Mouse (Mus musculus): ENCODE measurements around the gene Zfp282. TPM values are rescaled to one million over a fixed set of nuclear protein-coding genes. Genes with fewer than 3 reads are reported as not detected.
"Not testable (repeated sequence)": the region's sequence is repeated elsewhere in the genome, so short reads cannot be mapped to it uniquely, and the experiment has no call there.

Gene Zfp282
- polyA plus RNA-seq, 1 experiment from 2014 or later = 11.2 TPM

DNA sequence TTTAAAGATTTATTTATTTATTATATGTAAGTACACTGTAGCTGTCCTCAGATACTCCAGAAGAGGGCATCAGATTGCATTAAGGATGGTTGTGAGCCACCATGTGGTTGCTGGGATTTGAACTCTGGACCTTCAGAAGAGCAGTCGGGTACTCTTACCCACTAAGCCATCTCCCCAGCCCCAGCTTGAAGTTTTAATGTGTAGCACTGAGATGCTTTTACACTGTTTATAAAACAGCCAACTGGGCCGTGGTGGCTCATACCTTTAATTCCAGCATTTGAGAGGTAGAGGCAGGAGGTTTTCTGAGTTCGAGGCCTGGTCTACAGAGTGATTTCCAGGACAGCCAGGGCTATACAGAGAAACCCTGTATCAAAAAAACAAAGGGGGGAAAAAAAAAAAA, 19.3 kb upstream of the Zfp282 start:
- 90% methylated on average over 3 of the region's 3 CpGs for WGBS
- not testable (repeated sequence) for H3K27me3 ChIP-seq (ENCODE audit: insufficient read depth, poor library complexity, severe bottlenecking); DNase-seq (ENCODE audit: low spot score); H3K4me1 ChIP-seq; H3K9me3 ChIP-seq; H3K27ac ChIP-seq; H3K4me3 ChIP-seq
- H3K36me3 ChIP-seq = peaks cover 20% of the 10 kb centered on the region

DNA sequence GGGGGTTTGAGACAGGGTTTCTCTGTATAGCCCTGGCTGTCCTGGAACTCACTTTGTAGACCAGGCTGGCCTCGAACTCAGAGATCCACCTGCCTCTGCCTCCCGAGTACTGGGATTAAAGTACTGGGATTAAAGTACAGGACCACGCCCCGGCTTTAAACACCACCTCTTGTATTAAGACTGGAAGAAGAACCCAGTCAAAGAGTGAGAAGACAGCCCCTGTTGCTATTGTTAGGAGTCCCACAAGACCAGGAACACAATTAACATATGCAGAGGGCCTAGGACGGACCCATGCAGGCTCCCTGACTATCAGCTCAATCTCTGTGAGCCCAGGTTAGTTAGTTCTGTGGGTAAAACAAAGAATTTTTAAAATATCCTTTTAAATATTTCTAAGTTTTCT, 4.7 kb upstream of the Zfp282 start:
- 81% methylated on average over 5 of the region's 5 CpGs for WGBS
- Histone ChIP-seq H3K36me3 (peaks cover 7% of the 10 kb centered on the region; the same call in 1 of the 2 replicates), H3K9me3 (no peaks in the 10 kb centered on the region)

DNA sequence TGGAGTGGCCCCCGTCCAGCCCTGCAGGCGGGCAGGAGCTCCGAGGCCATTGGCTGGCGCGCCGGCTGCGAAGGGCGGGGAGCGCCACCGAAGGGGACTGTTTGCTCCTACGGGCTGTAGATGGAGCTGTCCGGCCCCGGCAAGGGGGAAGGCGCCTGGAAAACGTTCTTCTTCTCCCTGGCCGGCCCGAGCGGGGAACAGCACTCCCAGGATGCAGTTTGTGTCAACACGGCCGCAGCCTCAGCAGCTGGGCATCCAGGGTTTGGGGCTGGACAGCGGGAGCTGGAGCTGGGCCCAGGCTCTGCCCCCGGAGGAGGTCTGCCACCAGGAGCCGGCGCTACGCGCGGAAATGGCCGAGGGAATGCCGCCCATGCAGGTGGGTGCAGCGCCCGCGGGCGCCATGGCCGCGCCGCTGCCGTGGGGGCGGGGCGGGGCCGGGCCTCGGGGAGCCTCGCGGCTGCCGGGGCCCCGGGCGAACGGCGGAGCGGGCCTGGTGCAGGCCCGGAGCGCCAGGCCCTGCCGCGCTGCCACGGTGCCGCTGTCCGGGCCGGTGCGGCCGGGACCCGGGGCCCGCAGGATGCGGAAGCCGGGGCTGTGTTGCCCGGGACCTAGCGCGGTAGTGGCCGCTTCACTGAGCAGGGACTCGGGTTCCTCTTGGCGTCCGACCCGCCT, 593 bp downstream of the Zfp282 start:
- peak overlapping the region; percentile 99 for H3K27ac ChIP-seq
- WGBS = 1% methylated on average over 69 of the region's 71 CpGs
- H3K36me3 ChIP-seq = peaks cover 26% of the 10 kb centered on the region
- H3K9me3 ChIP-seq = no peaks in the 10 kb centered on the region
- peak; percentile 96 for DNase-seq (ENCODE audit: low spot score)
- peak overlapping the region; percentile 96 for H3K4me3 ChIP-seq
- H3K27me3 ChIP-seq (ENCODE audit: insufficient read depth, poor library complexity, severe bottlenecking) = no peaks in the 10 kb centered on the region
- H3K4me1 ChIP-seq = peaks cover 22% of the 10 kb centered on the region

More for the DNA sequence above, 4.7 kb upstream of the Zfp282 start:
- no peak for DNase-seq (ENCODE audit: low spot score)
- Histone ChIP-seq H3K4me1 (no peaks in the 10 kb centered on the region), H3K4me3 (no peak overlapping the region), H3K27ac (no peak overlapping the region), H3K27me3 (ENCODE audit: insufficient read depth, poor library complexity, severe bottlenecking) (no peaks in the 10 kb centered on the region)

DNA sequence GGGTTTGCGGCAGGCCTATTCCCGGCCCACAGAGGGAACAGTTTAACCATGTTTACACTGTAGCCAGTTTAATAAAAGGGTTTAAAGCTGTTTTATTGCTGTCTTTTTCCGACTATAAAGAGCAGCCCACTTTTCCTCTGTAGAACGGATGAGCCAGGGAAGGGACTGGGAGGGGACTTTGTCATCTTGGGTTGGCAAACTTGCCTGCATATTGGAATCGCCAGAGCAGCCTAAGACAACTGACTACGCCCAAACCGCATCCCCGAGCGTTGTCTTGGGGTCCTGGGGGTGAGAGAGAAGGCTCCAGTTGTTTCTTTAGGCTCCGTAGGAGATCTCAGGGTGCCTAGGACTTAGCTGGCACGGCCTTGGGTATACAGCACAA, 1.1 kb downstream of the Zfp282 start:
- 2% methylated on average over 11 of the region's 11 CpGs for WGBS
- peaks cover 31% of the 10 kb centered on the region for H3K36me3 ChIP-seq
- no peaks in the 10 kb centered on the region for H3K9me3 ChIP-seq
- H3K27me3 ChIP-seq (ENCODE audit: insufficient read depth, poor library complexity, severe bottlenecking) = no peaks in the 10 kb centered on the region
- peak overlapping the region; percentile 96 for H3K4me3 ChIP-seq
- H3K4me1 ChIP-seq = peaks cover 22% of the 10 kb centered on the region
- peak overlapping the region; percentile 99 for H3K27ac ChIP-seq
- DNase-seq (ENCODE audit: low spot score) = peak; percentile 72

DNA sequence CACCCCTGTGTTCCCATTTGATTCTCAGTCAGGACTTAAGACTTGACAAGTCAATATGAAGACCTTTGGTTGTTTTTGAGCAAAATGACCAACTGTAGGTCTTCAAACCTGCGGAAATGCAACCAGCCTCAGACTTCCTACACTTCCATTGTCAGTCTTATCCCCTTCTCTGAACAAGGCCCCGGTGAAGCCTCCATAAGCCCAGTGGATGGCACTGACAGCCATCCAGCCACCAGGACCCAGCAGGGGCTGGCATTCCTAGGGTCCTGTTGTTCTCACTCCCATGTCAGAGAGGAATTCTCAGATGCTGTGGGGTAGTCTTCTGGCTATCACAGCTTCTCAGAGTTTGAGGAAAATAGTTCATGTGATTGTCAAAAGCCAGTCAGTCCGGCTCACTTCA, 1.6 kb downstream of the Zfp282 start:
- peak overlapping the region; percentile 99 for H3K27ac ChIP-seq
- no peaks in the 10 kb centered on the region for H3K9me3 ChIP-seq
- H3K4me3 ChIP-seq = peak overlapping the region; percentile 96
- H3K4me1 ChIP-seq = peaks cover 22% of the 10 kb centered on the region
- no peaks in the 10 kb centered on the region for H3K27me3 ChIP-seq (ENCODE audit: insufficient read depth, poor library complexity, severe bottlenecking)
- WGBS = 49% methylated on average over 3 of the region's 3 CpGs
- no peak for DNase-seq (ENCODE audit: low spot score)
- H3K36me3 ChIP-seq = peaks cover 36% of the 10 kb centered on the region

DNA sequence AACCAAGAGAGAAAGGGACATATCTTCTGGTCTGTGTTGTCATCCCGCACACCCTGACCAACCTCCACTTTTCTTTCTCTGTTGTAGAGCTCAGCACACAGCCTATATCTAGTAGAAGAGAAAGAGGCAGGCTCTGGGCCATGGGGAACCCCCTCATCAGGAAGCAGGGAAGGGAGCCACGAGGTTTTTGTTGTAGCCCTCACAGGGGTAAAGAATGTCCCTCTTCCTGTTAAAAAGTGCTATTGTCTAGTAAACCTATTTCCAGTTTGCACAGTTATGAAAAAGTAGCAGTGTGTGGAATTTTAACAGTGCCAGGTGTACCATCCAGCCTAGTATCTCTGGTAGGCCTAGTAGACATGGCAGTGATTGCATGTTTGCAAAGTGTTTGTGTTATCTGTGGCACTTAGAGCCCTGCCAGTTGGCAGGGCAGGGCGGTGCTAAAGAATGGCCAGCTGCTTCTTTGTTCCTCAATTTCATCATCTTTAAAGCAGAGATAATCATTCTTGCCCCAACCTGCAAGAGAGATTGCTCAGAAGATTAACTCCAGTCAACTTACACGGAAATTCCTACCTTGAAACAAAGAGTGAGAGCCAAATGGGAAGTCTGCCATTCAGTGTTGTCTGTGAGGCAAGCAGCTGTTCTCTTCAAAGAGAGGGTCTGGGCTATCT, 2.2 kb downstream of the Zfp282 start:
- Histone ChIP-seq H3K4me3 (peak overlapping the region; percentile 96), H3K36me3 (peaks cover 40% of the 10 kb centered on the region), H3K27me3 (ENCODE audit: insufficient read depth, poor library complexity, severe bottlenecking) (no peaks in the 10 kb centered on the region), H3K9me3 (no peaks in the 10 kb centered on the region), H3K27ac (no peak overlapping the region; the same call in 1 of the 2 replicates), H3K4me1 (peaks cover 22% of the 10 kb centered on the region)
- WGBS = 65% methylated on average over 4 of the region's 4 CpGs
- DNase-seq (ENCODE audit: low spot score) = no peak

DNA sequence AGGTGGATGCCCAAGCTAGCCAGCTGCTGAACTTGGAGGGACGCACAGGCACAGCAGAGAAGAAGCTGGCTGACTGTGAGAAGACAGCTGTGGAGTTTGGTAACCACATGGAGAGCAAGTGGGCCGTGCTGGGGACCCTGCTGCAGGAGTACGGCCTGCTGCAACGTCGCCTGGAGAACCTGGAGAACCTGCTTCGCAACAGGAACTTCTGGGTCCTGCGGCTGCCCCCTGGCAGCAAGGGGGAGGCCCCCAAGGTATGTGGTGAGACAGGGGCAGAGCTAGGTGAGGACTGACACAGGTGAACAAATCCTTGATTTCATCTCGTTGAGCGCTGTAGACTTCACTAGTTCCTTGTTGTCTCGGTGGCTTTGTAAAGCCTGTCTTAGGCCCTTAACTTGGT, 3.2 kb downstream of the Zfp282 start:
- Histone ChIP-seq H3K27me3 (ENCODE audit: insufficient read depth, poor library complexity, severe bottlenecking) (no peaks in the 10 kb centered on the region), H3K4me3 (no peak overlapping the region), H3K36me3 (peaks cover 49% of the 10 kb centered on the region), H3K4me1 (peaks cover 22% of the 10 kb centered on the region), H3K27ac (no peak overlapping the region), H3K9me3 (no peaks in the 10 kb centered on the region)
- DNase-seq (ENCODE audit: low spot score) = no peak
- 91% methylated on average over 10 of the region's 10 CpGs for WGBS

DNA sequence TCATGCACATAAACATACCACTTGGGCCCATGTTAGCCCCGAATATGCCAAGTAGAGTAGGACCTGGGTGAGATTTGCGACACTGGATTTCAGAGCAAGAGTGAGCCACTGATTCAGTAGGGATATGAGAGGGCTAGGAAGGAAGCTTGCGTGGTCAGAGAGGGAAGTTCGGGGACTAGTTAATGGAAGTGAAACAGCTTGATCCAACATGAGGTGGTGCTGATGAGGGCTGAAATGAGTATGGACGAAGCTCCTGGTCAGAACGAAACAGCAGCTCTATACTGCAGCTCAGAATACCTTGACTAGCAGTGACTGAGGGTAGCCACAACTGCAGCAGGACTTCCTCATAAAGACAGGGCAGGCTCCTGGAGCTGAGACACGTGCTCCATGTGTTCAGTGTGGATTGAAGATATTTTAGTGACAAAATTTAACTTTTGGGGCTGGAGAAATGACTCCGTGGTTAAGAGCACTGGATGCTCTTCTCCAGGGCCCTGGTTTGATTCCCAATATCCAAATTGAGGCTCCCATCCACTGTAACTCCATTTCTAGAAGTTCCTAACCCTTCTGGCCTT, 11.9 kb downstream of the Zfp282 start:
- peaks cover 88% of the 10 kb centered on the region for H3K36me3 ChIP-seq
- H3K4me1 ChIP-seq = no peaks in the 10 kb centered on the region
- DNase-seq (ENCODE audit: low spot score) = no peak
- H3K9me3 ChIP-seq = no peaks in the 10 kb centered on the region
- no peaks in the 10 kb centered on the region for H3K27me3 ChIP-seq (ENCODE audit: insufficient read depth, poor library complexity, severe bottlenecking)
- H3K27ac ChIP-seq = no peak overlapping the region
- WGBS = 83% methylated on average over 8 of the region's 8 CpGs
- no peak overlapping the region for H3K4me3 ChIP-seq

DNA sequence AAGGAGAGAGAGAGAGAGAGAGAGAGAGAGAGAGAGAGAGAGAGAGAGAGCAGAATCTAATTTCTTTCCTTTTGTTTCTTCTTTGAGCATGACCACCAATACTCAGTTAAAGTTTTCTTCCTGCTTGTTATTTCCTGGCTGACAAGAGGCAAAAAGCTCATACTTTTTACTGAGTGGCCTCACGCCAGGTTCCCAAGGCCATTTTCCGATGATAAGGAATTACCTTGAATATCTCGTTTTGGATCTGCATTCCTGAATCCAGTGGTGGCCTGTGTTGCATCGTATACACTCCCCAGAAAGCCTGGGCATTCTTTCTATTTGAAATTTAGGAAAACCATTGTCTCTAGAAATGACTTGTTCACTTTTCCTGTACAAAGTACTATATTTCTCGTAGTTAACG, 22.4 kb downstream of the Zfp282 start:
- no peak for DNase-seq (ENCODE audit: low spot score)
- peaks cover 70% of the 10 kb centered on the region for H3K36me3 ChIP-seq
- H3K27ac ChIP-seq = no peak overlapping the region
- no peaks in the 10 kb centered on the region for H3K9me3 ChIP-seq
- 91% methylated on average over 6 of the region's 6 CpGs for WGBS
- H3K4me1 ChIP-seq = 0 out of 2 replicates have a peak, but pooled peaks cover 2% of the 10 kb centered on the region
- H3K4me3 ChIP-seq = no peak overlapping the region
- peaks cover 27% of the 10 kb centered on the region for H3K27me3 ChIP-seq (ENCODE audit: insufficient read depth, poor library complexity, severe bottlenecking)

DNA sequence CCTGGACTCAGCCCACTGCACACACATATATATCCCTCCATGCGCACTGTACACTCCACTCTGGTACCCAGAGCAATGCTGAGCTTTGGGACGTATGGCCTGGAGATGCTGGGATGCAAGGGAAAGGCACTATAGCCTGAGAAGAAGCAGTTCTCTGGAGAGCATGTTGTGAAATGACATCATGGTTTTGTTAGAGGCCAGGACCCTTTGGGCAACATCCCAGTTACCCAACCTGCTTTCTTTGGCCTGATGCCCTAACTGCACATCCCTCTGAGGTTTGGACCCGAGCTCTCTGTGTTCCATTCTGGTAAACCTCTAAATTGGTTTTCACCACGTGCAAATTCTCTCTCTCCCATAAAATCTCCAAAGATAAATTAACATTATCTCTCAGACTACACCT, 26.6 kb downstream of the Zfp282 start:
- Histone ChIP-seq H3K27ac (no peak overlapping the region), H3K36me3 (peaks cover 83% of the 10 kb centered on the region), H3K4me3 (no peak overlapping the region), H3K27me3 (ENCODE audit: insufficient read depth, poor library complexity, severe bottlenecking) (peaks cover 51% of the 10 kb centered on the region), H3K4me1 (0 out of 2 replicates have a peak, but pooled peaks cover 6% of the 10 kb centered on the region), H3K9me3 (peaks cover 9% of the 10 kb centered on the region; the same call in 1 of the 2 replicates)
- DNase-seq (ENCODE audit: low spot score) = no peak
- WGBS = 82% methylated on average over 4 of the region's 4 CpGs

DNA sequence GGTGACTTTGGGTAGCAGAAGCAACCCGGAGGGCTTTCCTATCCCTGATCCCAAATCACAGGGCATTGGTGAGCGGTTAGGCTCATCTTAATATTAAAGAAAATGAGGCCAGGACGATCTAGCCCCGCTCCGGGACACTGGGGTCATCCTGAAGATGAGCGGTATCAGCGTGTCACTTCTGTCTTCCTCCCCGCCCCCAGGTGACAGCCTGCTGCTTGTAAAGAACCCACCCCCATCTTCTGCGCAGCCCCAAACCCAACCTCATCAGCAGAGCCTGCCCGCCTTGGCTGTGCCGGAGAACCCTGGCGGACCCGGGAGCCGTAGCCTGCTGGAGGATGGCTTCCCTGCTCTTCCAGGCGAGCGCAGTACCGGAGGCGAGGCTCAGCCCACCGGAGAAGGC, 27.4 kb downstream of the Zfp282 start:
- H3K9me3 ChIP-seq = peaks cover 9% of the 10 kb centered on the region; the same call in 1 of the 2 replicates
- H3K27ac ChIP-seq = no peak overlapping the region
- H3K36me3 ChIP-seq = peaks cover 75% of the 10 kb centered on the region
- H3K27me3 ChIP-seq (ENCODE audit: insufficient read depth, poor library complexity, severe bottlenecking) = peaks cover 51% of the 10 kb centered on the region
- H3K4me1 ChIP-seq = 0 out of 2 replicates have a peak, but pooled peaks cover 6% of the 10 kb centered on the region
- H3K4me3 ChIP-seq = peak overlapping the region; percentile 47
- DNase-seq (ENCODE audit: low spot score) = no peak
- WGBS = 33% methylated on average over 19 of the region's 19 CpGs

DNA sequence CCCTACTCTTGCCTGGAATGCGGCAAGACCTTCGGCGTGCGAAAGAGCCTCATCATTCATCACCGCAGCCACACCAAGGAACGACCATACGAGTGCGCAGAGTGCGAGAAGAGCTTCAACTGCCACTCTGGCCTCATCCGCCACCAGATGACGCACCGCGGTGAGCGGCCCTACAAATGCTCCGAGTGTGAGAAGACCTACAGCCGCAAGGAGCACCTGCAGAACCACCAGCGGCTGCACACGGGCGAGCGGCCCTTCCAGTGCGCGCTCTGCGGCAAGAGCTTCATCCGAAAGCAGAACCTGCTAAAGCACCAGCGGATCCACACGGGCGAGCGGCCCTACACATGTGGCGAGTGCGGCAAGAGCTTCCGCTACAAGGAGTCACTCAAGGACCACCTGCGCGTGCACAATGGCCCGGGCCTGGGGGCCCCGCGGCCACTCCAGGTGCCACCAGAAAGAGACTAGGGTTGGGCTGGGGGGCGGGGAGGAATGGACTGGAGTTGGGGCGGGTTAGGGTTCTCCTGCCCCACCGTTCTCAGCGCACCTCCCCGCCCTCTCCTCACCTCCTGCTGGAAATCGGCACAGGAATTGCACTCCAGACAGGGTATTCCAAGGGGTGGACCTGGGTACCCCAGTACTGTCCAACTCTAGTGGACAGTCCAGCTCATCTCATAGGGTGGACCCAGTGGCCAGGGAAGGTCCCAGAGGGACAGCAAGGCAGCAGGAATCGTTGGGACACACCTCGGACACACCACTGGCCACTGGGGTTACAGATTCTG, 28.1 kb downstream of the Zfp282 start:
- Histone ChIP-seq H3K36me3 (peaks cover 68% of the 10 kb centered on the region), H3K4me1 (0 out of 2 replicates have a peak, but pooled peaks cover 6% of the 10 kb centered on the region), H3K9me3 (peaks cover 9% of the 10 kb centered on the region; the same call in 1 of the 2 replicates), H3K4me3 (peak overlapping the region; percentile 47), H3K27me3 (ENCODE audit: insufficient read depth, poor library complexity, severe bottlenecking) (peaks cover 51% of the 10 kb centered on the region), H3K27ac (no peak overlapping the region)
- no peak for DNase-seq (ENCODE audit: low spot score)
- WGBS = 53% methylated on average over 44 of the region's 44 CpGs

All from heart, embryonic 10.5 days (tissue).